Mouse (Mus musculus): Measurements from ENCODE around the gene Gm11084. TPM values are rescaled to one million over a fixed set of nuclear protein-coding genes. Genes with fewer than 3 reads are reported as not detected.

The Gm11084 gene
- total and polyA plus RNA-seq, 2 experiments from 2014 or later, result not detected

DNA sequence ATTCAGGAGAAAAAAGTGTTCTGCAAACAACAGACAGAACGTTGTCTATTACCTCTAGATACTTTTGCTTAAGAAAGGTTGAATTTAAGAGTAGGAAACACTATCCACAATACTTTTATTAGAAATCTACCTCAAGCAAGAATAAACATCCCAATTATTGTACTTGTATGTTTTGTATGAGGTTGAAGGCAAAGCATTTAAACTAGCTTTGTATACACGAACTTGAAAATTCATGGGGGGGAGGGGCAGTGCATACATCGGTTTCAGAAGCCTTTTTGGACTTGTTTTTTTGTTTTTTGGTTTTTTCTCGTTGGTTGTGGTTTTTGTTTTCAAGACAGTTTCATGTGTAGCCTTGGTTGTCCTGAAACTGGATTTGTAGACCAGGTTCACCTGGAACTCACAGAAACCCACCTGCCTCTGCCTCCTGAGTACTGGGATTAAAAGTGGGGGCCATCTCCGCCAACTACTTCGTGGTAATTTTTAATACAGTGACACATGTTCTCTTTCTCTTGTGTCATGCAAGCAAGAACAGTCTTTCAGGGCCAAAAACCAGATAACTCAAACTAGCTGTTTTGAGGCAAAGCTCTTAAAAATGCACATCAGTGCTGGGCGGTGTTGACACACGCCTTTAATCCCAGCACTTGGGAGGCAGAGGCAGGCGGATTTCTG, 4.9 kb downstream of the Gm11084 start:
- no peak for DNase-seq (ENCODE audit: low spot score)
- H3K27me3 ChIP-seq (ENCODE audit: control insufficient read depth, insufficient read depth, low read length), result no peaks in the 10 kb centered on the region
- H3K9me3 ChIP-seq (replicated peaks; ENCODE audit: control insufficient read depth, low read length), result no peaks in the 10 kb centered on the region
- H3K27ac ChIP-seq (ENCODE audit: low read depth), result peak overlapping the region; percentile 100
- WGBS, result 75% methylated on average over 9 of the region's 9 CpGs
- no peak for TF ChIP-seq CTCF (IDR thresholded peaks at IDR 0.05; ENCODE audit: low read depth)
- no peak for TF ChIP-seq EP300 (IDR thresholded peaks at IDR 0.05; ENCODE audit: low read depth)
- peak overlapping the region; percentile 95; the same call in 1 of the 2 replicates for H3K4me3 ChIP-seq (ENCODE audit: low read depth, low read length)
- peak overlapping the region; percentile 69 for H3K4me2 ChIP-seq (ENCODE audit: low read depth, low read length)
- H3K4me1 ChIP-seq (ENCODE audit: control insufficient read depth, insufficient read depth), result peaks cover 13% of the 10 kb centered on the region; the same call in 1 of the 2 replicates
- no peaks in the 10 kb centered on the region for H3K36me3 ChIP-seq (replicated peaks; ENCODE audit: control insufficient read depth, insufficient read depth, low read length)
- H3K9ac ChIP-seq (replicated peaks; ENCODE audit: low read depth, low read length), result peak overlapping the region; percentile 99; the same call in 1 of the 2 replicates
- ATAC-seq (ENCODE audit: insufficient read depth, low read depth), result no peak

DNA sequence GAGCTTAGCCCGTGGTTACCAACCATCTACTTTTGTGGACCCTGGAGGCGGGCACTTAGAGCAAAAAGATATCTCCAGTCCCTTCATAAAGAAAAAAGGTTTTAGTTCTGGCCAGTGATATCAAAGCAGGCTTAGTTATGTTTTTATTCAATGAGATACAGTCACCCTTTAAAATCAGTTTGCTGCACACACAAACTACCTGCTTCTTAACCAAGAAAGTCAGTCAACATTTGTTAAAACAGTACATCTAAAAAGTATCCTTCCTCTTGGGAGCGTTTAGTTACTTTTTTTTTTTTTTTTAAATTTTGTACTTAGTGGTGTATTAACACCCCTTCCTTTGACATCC, 5.5 kb downstream of the Gm11084 start:
- peak overlapping the region; percentile 99 for H3K9ac ChIP-seq (replicated peaks; ENCODE audit: low read depth, low read length)
- H3K4me1 ChIP-seq (ENCODE audit: control insufficient read depth, insufficient read depth), result peaks cover 17% of the 10 kb centered on the region
- 0 out of 2 replicates have a peak, but pooled peaks cover under 1% of the 10 kb centered on the region for H3K36me3 ChIP-seq (replicated peaks; ENCODE audit: control insufficient read depth, insufficient read depth, low read length)
- peak overlapping the region; percentile 95 for H3K4me3 ChIP-seq (ENCODE audit: low read depth, low read length)
- DNase-seq (ENCODE audit: low spot score) (no peak), ATAC-seq (ENCODE audit: insufficient read depth, low read depth) (no peak)
- H3K27me3 ChIP-seq (ENCODE audit: control insufficient read depth, insufficient read depth, low read length), result no peaks in the 10 kb centered on the region
- peak overlapping the region; percentile 100 for H3K27ac ChIP-seq (ENCODE audit: low read depth)
- peak overlapping the region; percentile 69 for H3K4me2 ChIP-seq (ENCODE audit: low read depth, low read length)
- 7% methylated on average over 3 of the region's 3 CpGs for WGBS
- TF ChIP-seq CTCF (IDR thresholded peaks at IDR 0.05; ENCODE audit: low read depth) (no peak), EP300 (IDR thresholded peaks at IDR 0.05; ENCODE audit: low read depth) (no peak)
- H3K9me3 ChIP-seq (replicated peaks; ENCODE audit: control insufficient read depth, low read length), result no peaks in the 10 kb centered on the region

DNA sequence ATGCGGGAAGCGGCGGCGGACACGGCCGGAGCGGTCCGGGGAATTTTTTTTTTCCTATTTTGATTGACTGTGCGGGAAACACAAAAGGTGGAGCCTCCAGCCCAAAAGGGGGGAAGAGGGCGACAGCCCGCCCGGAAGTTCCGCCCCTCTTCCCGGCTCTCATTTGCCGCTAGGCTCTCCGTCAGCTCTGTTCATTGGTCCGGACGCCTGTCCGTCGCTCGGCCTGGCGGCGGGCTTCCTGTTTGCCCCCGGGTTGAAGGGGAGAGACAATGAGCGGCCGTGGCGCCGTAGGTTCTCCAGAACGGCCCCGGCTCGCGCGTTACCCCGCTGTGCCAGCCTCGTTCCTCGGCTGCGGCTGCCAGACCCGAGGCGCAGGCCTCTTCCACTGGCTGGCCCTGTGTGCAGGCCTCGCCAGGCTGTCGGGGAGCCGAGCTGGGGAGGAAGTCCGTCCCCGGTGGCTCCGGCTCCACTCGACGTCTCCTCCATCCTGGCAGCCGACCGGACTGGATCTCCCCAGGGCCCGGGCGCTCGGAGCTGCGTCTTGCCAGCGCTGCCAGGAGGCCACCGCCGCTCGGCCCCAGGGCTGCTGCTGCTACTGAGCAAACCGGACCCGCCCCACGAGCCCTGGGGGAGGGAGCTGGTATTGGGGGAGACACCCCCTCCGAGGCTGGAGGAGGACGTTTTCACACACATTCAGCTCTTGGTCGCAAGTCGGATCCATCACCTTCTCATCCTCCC, 6.0 kb downstream of the Gm11084 start, which contains the start of gene Sp3:
Gene Sp3, minus strand, starts transcription at position 110 of the 738 bp plus-strand sequence.
- ATAC-seq (ENCODE audit: insufficient read depth, low read depth) (peak; percentile 85), DNase-seq (ENCODE audit: low spot score) (peak; percentile 98)
- Histone ChIP-seq H3K27me3 (ENCODE audit: control insufficient read depth, insufficient read depth, low read length) (no peaks in the 10 kb centered on the region), H3K9me3 (replicated peaks; ENCODE audit: control insufficient read depth, low read length) (no peaks in the 10 kb centered on the region), H3K4me3 (ENCODE audit: low read depth, low read length) (peak within 1 kb of the TSS; percentile 95), H3K36me3 (replicated peaks; ENCODE audit: control insufficient read depth, insufficient read depth, low read length) (0 out of 2 replicates have a peak, but pooled peaks cover 6% of the 10 kb centered on the region), H3K9ac (replicated peaks; ENCODE audit: low read depth, low read length) (peak within 1 kb of the TSS; percentile 99), H3K27ac (ENCODE audit: low read depth) (peak within 1 kb of the TSS; percentile 100), H3K4me2 (ENCODE audit: low read depth, low read length) (peak within 1 kb of the TSS; percentile 78), H3K4me1 (ENCODE audit: control insufficient read depth, insufficient read depth) (peaks cover 22% of the 10 kb centered on the region)
- TF ChIP-seq CTCF (IDR thresholded peaks at IDR 0.05; ENCODE audit: low read depth) (no peak), EP300 (IDR thresholded peaks at IDR 0.05; ENCODE audit: low read depth) (peak; percentile 53)
- WGBS, result under 1% methylated on average over 62 of the region's 64 CpGs

DNA sequence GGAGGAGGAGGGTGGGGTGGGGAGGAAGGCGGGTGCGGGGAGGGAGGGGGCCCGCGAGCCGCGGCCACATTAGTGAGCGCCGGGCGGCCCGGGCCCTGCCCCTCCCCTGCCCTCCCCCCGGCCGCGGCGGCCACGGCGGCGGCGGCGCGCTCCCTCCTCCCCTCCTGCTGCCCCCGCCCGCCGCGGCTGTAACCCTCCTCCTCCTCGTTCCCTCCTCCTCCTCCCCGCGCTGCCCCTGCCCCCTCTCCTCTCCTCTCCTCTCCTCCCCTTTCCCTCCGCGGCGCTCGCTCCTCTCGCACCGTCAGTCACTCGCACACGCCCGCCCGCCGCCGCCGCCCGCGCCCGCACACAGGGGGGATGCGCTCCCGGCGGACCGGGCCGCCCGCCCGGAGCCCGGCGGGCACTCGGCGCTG, 6.9 kb downstream of the Gm11084 start:
- Histone ChIP-seq H3K4me3 (ENCODE audit: low read depth, low read length) (peak overlapping the region; percentile 95), H3K4me1 (ENCODE audit: control insufficient read depth, insufficient read depth) (peaks cover 23% of the 10 kb centered on the region), H3K27ac (ENCODE audit: low read depth) (peak overlapping the region; percentile 100), H3K9ac (replicated peaks; ENCODE audit: low read depth, low read length) (peak overlapping the region; percentile 99), H3K9me3 (replicated peaks; ENCODE audit: control insufficient read depth, low read length) (no peaks in the 10 kb centered on the region), H3K4me2 (ENCODE audit: low read depth, low read length) (peak overlapping the region; percentile 78), H3K27me3 (ENCODE audit: control insufficient read depth, insufficient read depth, low read length) (no peaks in the 10 kb centered on the region), H3K36me3 (replicated peaks; ENCODE audit: control insufficient read depth, insufficient read depth, low read length) (0 out of 2 replicates have a peak, but pooled peaks cover 8% of the 10 kb centered on the region)
- no peak for TF ChIP-seq EP300 (IDR thresholded peaks at IDR 0.05; ENCODE audit: low read depth)
- TF ChIP-seq CTCF (IDR thresholded peaks at IDR 0.05; ENCODE audit: low read depth), result no peak
- ATAC-seq (ENCODE audit: insufficient read depth, low read depth) (peak; percentile 70), DNase-seq (ENCODE audit: low spot score) (peak; percentile 96)
- under 1% methylated on average over 23 of the region's 54 CpGs for WGBS

DNA sequence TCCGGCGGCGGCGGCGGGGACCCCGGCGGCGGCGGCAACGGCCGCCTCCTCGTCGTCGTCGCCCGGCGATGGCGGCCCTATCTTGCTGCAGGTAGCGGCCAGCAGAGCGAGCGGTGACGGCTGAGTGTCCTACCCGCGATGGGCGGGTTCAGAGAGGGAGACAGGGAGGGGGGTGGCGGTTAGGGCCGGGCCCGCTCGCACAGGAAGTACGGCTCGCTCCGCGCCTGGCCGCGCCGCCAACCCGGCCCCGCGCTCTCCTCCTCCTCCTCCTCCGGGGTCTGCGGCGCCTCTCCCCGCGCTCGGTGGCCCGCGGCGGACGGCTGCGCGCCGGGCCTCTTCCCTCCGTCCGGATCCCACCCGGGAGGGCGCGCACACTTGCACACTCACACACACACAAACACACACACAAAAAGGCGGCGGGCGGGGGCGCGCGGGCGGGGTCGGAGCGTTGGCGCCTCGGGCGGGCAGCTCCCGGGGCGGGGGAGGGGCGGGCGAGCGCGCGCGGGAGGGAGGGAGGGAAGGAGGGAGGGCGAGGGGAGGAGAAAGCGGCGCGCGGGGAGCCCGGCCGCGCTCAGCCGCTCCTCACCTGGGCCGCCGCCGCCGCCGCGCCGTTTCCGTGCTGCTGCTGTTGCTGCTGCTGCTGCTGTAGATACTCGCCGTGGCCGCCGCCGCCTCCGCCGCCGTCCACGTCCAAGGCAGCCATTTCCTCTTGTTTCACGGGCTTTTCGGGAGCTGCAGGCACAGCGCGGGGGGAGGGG, 7.4 kb downstream of the Gm11084 start:
- ATAC-seq (ENCODE audit: insufficient read depth, low read depth), result peak; percentile 76
- WGBS, result under 1% methylated on average over 42 of the region's 107 CpGs
- no peaks in the 10 kb centered on the region for H3K9me3 ChIP-seq (replicated peaks; ENCODE audit: control insufficient read depth, low read length)
- H3K27ac ChIP-seq (ENCODE audit: low read depth), result peak overlapping the region; percentile 100
- 0 out of 2 replicates have a peak, but pooled peaks cover 8% of the 10 kb centered on the region for H3K36me3 ChIP-seq (replicated peaks; ENCODE audit: control insufficient read depth, insufficient read depth, low read length)
- DNase-seq (ENCODE audit: low spot score), result peak; percentile 83
- peaks cover 23% of the 10 kb centered on the region for H3K4me1 ChIP-seq (ENCODE audit: control insufficient read depth, insufficient read depth)
- H3K4me3 ChIP-seq (ENCODE audit: low read depth, low read length), result peak overlapping the region; percentile 95
- peak overlapping the region; percentile 99 for H3K9ac ChIP-seq (replicated peaks; ENCODE audit: low read depth, low read length)
- TF ChIP-seq CTCF (IDR thresholded peaks at IDR 0.05; ENCODE audit: low read depth) (no peak), EP300 (IDR thresholded peaks at IDR 0.05; ENCODE audit: low read depth) (peak; percentile 60; the same call in 1 of the 2 replicates)
- H3K4me2 ChIP-seq (ENCODE audit: low read depth, low read length), result peak overlapping the region; percentile 78
- no peaks in the 10 kb centered on the region for H3K27me3 ChIP-seq (ENCODE audit: control insufficient read depth, insufficient read depth, low read length)
